1 mouse cellular context compared by ENCODE assay signal in the genomic region with DNA sequence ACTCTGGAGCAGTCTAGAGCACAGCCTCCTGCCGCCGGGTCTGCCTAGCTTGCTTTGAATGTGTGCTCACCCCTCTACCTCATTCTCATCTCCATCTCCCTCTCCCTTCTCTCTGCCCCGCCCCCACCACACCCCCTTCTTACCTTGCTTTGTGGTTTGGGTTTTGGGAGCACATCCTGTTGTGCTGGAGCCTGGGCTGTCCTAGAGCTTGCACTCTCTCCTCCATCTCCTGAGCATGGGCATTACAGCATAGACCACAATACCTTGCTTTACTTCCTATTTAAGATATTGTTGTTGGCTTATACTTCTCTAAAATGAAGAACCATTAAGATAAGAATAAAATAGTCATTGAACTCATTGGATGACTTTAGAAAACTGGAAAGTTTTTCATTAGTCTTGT.
TF ChIP-seq lines count a peak whose summit lies in the region.

No protein-coding gene starts in this region.

TF ChIP-seq in CH12.LX, 34 proteins besides CTCF, POLR2A, EP300 and RAD21:
- TF ChIP-seq PAX5 (IDR thresholded peaks at IDR 0.05; ENCODE audit: low read length) (no peak), SIN3A (IDR thresholded peaks at IDR 0.05; ENCODE audit: low read length) (no peak), ZC3H11A (IDR thresholded peaks at IDR 0.05; ENCODE audit: low read depth, low read length) (no peak), ZKSCAN1 (IDR thresholded peaks at IDR 0.05; ENCODE audit: borderline replicate concordance, low read depth, low read length) (no peak), HCFC1 (IDR thresholded peaks at IDR 0.05; ENCODE audit: low read depth, low read length) (no peak), KAT2A (IDR thresholded peaks at IDR 0.05; ENCODE audit: insufficient replicate concordance, low read length) (no peak), USF2 (conservative IDR thresholded peaks at IDR 0.05; ENCODE audit: low read depth, low read length) (no peak), CHD1 (IDR thresholded peaks at IDR 0.05; ENCODE audit: low read depth, low read length) (no peak)
